Mouse (Mus musculus) neural tube, embryonic 12.5 days (tissue): ENCODE results near the gene Osbpl3. TPM values are rescaled to one million over a fixed set of nuclear protein-coding genes. Genes with fewer than 3 reads are reported as not detected.

ENCODE experiments used
- ATAC-seq: fragments of 200-750 bp; cut with Nextera tagmentation; 2 replicates; pipeline ENCODE4 v1.8.0; 2017; ENCODE audit warnings: low read depth, mild to moderate bottlenecking, moderate TSS enrichment, moderate library complexity; ENCODE audit not compliant: low FRiP score
- H3K27ac ChIP-seq: fragments of 300-500 bp; sonication (generic); 2 replicates; pipeline ENCODE4 v1.5.1; 2016
- H3K27me3 ChIP-seq: fragments of 300-500 bp; sonication (generic); replicated peaks from 2 replicates; pipeline ENCODE4 v1.6.1; 2016; ENCODE audit warnings: mild to moderate bottlenecking
- H3K36me3 ChIP-seq: fragments of 300-500 bp; sonication (generic); 2 replicates; pipeline ENCODE4 v1.6.1; 2016; ENCODE audit warnings: mild to moderate bottlenecking
- H3K4me1 ChIP-seq: fragments of 300-500 bp; sonication (generic); 2 replicates; pipeline ENCODE4 v1.6.1; 2016
- H3K4me2 ChIP-seq: fragments of 300-500 bp; sonication (generic); replicated peaks from 2 replicates; pipeline ENCODE4 v1.6.1; 2016; ENCODE audit warnings: mild to moderate bottlenecking
- H3K4me3 ChIP-seq: fragments of 300-500 bp; sonication (generic); 2 replicates; pipeline ENCODE4 v1.5.1; 2016
- H3K9ac ChIP-seq: fragments of 300-500 bp; sonication (generic); 2 replicates; pipeline ENCODE4 v1.6.1; 2016; ENCODE audit warnings: mild to moderate bottlenecking
- H3K9me3 ChIP-seq: fragments of 300-500 bp; sonication (generic); 2 replicates; pipeline ENCODE4 v1.6.1; 2016; ENCODE audit warnings: mild to moderate bottlenecking
- WGBS: fragments of 180-500 bp; shearing (Covaris S2); methylation state at CpG from one replicate; pipeline ENCODE4 v1.1.7; 2016; 5-methylcytosine and 5-hydroxymethylcytosine counted together
- polyA plus RNA-seq: library from polyadenylated mRNA; unstranded; fragments of >200 nt; fragmentation: Nextera tagmentation; extraction: Ambion mirVana; gene quantifications from 2 replicates; pipeline ENCODE4 v1.2.1, GENCODE M21; 2016

Osbpl3 gene
- polyA plus RNA-seq, 1 experiment from 2014 or later: 5.4 TPM

DNA sequence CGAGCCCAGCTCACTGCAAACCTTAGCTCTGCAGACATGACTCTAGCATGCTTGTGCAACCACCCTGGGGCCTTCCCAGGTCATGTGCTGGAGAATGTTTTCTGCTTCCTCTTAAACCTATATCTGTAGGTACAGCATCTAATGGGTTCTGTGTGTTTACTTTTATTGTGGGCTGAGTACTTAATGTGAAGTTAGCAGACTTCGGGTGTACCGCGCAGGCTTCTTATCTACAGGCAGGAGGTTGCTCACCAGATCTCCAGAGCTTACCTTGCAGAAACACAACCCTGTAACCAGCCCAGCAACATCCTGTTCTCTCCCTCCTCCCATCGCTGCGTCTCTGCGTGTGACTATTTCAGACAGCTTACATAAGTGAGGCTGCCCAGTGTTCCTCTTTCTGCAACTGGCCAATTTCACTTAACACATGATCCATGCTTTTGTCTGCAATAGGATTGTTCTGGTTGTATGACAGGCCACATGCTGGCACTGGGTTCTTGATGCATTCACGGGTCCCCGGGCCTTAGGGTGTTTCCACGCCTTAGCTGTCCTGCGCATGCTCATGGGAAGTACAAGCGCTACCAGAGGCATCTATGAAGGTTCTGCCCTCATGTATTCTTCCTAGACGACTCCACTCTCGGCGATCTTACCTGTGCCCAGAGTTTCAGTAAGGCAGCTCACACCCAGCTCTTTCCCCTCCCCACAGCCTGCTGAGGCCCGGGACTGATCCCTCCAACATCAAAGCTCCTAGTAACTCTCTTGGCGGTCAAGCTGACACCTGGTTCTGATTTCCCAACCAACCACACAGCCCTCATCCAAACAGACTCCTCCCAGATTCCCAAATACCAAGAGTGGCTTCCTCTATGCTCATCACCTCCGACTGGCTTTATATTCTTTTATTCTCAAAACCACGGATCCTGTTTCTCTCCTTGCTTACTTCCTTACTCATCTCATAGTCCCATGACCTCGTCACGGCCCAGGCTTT, 78.0 kb downstream of the Osbpl3 start:
- Histone ChIP-seq H3K27ac (no peak overlapping the region), H3K9ac (no peak overlapping the region), H3K36me3 (no peaks in the 10 kb centered on the region), H3K4me1 (no peaks in the 10 kb centered on the region), H3K27me3 (no peaks in the 10 kb centered on the region), H3K4me3 (no peak overlapping the region), H3K9me3 (no peaks in the 10 kb centered on the region), H3K4me2 (no peak overlapping the region)
- no peak for ATAC-seq
- 86% methylated on average over 21 of the region's 21 CpGs for WGBS

DNA sequence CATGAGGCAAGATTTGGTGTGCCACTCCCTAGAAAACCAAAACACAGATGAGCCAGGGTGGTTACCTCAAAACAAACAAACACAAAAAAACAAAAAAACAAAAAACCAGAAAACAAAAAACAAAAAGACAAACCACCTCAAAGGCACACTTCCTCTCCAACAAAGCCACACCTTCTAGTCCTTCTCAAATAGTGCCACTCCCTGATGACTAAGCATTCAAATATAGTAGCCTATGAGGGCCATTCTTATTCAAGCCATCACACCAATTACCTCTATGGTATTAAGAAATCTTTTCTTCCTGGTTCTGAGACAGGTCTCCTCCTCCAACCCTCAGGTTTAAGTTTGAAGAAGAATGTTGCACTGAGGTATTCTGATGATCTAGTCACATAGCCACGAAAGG, 79.3 kb downstream of the Osbpl3 start:
- no peaks in the 10 kb centered on the region for H3K9me3 ChIP-seq
- ATAC-seq: no peak
- H3K4me1 ChIP-seq: no peaks in the 10 kb centered on the region
- no peak overlapping the region for H3K27ac ChIP-seq
- no peak overlapping the region for H3K9ac ChIP-seq
- no peaks in the 10 kb centered on the region for H3K36me3 ChIP-seq
- WGBS: 92% methylated on average over 1 of the region's 1 CpGs
- H3K4me2 ChIP-seq: no peak overlapping the region
- no peaks in the 10 kb centered on the region for H3K27me3 ChIP-seq
- H3K4me3 ChIP-seq: no peak overlapping the region

DNA sequence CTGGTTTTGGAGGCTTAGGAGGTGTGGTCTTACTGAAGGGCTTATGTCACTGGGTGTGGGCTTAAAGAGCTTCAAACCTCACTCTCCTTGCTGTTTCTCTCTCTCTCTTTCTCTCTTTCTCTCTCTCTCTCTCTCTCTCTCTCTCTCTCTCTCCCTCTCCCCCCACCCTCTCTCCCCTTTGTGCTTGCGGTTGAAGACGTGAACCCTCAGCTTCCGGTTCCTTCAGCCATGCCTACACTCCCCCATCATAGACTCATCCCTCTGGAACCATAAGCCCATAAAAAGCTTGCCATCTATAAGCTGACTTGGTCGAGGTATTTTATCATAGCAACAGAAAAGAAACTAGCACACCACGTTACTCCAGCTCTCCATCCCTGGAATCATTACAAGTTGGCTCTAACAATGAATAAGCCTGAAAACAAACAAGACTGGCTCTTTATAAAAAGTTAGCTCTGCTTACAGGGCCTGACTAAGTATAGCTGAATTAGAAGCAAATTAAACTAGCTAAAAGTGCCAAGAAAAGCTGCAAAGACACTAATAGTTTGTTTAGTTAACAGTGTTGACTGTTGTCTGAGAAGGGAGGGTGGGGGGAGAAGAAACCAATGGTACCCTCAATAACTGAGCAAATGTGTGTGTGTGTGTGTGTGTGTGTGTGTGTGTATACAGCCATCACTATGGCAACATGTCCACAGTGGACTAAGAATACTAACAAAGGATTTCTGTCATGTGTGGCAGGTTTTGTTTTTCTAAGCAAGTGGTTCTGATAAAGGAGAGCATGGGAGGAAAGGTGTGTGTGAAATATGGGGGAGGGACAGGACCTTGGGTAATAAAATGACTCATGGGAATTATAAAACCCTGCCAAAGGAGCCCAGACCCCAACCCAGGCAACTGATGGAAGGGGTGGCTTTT, 83.2 kb downstream of the Osbpl3 start:
- no peak overlapping the region for H3K4me2 ChIP-seq
- H3K36me3 ChIP-seq: no peaks in the 10 kb centered on the region
- no peak overlapping the region for H3K27ac ChIP-seq
- 72% methylated on average over 5 of the region's 5 CpGs for WGBS
- no peaks in the 10 kb centered on the region for H3K9me3 ChIP-seq
- no peak overlapping the region for H3K9ac ChIP-seq
- H3K27me3 ChIP-seq: no peaks in the 10 kb centered on the region
- H3K4me3 ChIP-seq: no peak overlapping the region
- no peaks in the 10 kb centered on the region for H3K4me1 ChIP-seq
- no peak for ATAC-seq

DNA sequence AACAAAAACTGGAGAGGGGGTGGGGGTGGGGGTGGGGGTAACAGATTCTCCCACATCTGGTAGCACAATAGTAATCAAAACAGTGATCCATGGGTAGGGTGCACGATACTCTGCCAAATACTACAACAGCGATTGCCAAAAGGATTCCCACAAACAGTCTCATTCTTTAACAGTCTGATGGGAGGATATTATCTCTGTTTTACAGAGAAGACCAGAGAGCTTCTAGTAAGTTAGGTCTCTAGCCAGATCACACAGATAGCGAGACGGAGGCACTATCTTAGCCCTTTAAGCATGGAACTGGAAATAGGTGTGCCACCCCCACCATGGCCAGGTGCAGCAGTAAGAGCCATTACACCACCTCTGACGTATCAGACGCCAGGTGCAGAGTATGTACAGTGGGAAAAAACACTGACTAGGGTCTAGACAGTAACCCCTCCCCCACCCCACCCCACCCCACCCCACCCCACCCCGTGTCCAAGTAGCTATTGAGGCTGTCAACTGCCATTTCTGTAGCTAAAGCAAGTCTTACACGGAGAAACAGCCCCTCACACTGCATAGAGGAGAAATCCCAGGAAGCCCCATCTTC, 84.4 kb downstream of the Osbpl3 start:
- Histone ChIP-seq H3K27me3 (no peaks in the 10 kb centered on the region), H3K36me3 (no peaks in the 10 kb centered on the region), H3K9me3 (no peaks in the 10 kb centered on the region), H3K27ac (no peak overlapping the region), H3K9ac (no peak overlapping the region), H3K4me3 (no peak overlapping the region), H3K4me2 (no peak overlapping the region), H3K4me1 (no peaks in the 10 kb centered on the region)
- WGBS: 93% methylated on average over 8 of the region's 8 CpGs
- no peak for ATAC-seq

DNA sequence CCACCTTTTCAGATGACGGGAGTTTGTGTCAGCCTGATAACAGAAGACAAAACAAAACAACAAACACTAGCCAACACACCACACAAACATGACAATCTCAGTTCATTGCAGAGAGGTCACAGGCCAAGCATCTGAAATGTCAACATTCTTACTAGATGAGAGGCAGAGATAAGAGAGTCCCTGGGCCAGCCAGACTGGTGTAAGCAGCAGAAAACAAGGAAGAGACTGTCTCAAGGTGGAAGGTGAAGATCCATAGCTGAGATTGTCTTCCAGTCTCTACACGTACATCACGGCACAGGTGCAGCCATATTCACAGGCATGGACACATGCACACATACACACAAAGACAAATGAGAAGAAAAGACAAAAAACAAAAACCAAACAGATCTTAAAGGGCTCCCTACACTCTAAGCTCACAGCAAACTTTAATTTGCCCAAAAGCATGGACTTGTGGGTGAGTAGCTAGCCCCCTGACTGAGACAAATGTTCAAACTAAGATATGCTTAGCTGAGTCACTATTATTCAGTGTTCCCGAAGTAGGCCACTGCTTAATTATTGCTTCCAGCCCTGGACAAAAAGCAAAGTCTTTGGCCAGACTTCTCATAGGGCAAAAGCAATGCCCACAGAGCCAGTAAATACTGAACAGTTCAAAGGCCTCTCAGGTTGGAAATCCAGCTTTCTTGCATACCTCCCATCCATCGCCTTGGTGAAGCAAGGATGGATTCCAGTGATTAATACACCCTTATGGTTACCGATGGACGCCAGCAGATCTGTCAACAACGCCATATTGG, 87.3 kb downstream of the Osbpl3 start:
- Histone ChIP-seq H3K4me1 (no peaks in the 10 kb centered on the region), H3K36me3 (no peaks in the 10 kb centered on the region), H3K9ac (no peak overlapping the region), H3K4me2 (no peak overlapping the region), H3K4me3 (no peak overlapping the region), H3K9me3 (no peaks in the 10 kb centered on the region), H3K27me3 (no peaks in the 10 kb centered on the region), H3K27ac (no peak overlapping the region)
- 93% methylated on average over 8 of the region's 8 CpGs for WGBS
- no peak for ATAC-seq

DNA sequence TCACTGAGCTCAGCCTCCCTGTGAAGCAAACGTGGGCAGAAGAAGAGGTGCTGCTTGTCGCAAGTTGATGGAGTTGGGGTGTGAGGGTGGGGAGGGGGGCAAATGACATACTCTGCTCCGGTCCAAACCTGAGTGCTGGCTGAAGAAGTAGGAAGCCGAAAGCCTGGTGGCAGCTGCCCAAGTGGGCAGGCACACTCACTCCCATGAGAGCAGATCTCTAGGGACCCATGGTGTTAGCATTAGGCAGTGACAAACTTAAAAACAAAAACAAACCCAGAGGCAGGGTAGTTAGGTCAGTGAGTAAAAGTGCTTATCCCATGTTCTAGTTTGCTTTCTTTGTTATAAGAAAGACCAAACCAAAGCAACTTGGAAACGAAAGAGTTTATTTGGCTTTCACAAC, 88.2 kb downstream of the Osbpl3 start:
- Histone ChIP-seq H3K4me3 (no peak overlapping the region), H3K4me1 (no peaks in the 10 kb centered on the region), H3K9me3 (no peaks in the 10 kb centered on the region), H3K4me2 (no peak overlapping the region), H3K9ac (no peak overlapping the region), H3K27ac (no peak overlapping the region), H3K36me3 (no peaks in the 10 kb centered on the region), H3K27me3 (no peaks in the 10 kb centered on the region)
- WGBS: 90% methylated on average over 5 of the region's 5 CpGs
- no peak for ATAC-seq

DNA sequence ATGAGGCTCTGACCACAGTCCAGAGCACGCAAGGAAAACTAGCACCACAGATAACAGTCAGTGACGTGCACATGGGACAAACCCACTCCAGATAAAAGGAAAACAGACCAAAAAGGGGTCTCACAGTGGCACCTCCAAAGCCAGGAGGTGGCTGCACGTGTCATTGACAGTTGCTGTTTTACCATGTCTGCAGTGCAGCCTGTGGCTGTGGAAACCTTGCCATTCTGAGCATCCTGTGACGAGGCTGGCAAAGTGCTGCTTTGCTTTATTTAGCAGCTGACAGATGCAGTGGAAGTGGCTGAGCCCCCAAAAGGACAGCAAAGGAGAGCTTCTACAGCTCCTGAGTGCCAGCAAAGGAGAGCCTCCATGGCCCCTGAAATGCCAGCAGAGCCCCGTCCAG, 89.3 kb downstream of the Osbpl3 start:
- ATAC-seq: no peak

DNA sequence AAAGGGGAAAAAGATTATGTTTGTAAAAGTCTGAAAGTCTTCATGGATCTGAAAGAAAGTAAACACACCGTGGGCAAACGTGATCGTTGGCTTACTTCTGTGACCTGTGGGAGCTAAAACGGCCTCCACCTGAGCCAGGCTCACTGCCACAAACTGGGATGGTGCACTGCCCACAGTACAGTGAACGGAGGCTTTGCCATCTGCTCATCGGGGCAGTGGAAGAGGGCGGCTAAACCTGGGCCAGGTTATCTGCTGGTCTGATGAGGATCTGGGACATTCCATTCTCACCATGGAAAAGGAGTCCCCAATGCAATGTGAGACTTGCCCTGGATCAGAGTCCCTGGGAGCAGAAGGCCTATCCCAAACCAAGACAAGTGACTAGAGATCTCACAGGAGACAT, 89.7 kb downstream of the Osbpl3 start:
- Histone ChIP-seq H3K27ac (no peak overlapping the region), H3K4me2 (no peak overlapping the region), H3K9me3 (no peaks in the 10 kb centered on the region), H3K27me3 (no peaks in the 10 kb centered on the region), H3K9ac (no peak overlapping the region), H3K36me3 (no peaks in the 10 kb centered on the region), H3K4me1 (no peaks in the 10 kb centered on the region), H3K4me3 (no peak overlapping the region)
- no peak for ATAC-seq
- WGBS: 97% methylated on average over 7 of the region's 7 CpGs

More for the DNA sequence above, 89.3 kb downstream of the Osbpl3 start:
- 92% methylated on average over 5 of the region's 5 CpGs for WGBS
- Histone ChIP-seq H3K4me1 (no peaks in the 10 kb centered on the region), H3K36me3 (no peaks in the 10 kb centered on the region), H3K27ac (no peak overlapping the region), H3K4me2 (no peak overlapping the region), H3K4me3 (no peak overlapping the region), H3K9me3 (no peaks in the 10 kb centered on the region), H3K27me3 (no peaks in the 10 kb centered on the region), H3K9ac (no peak overlapping the region)

DNA sequence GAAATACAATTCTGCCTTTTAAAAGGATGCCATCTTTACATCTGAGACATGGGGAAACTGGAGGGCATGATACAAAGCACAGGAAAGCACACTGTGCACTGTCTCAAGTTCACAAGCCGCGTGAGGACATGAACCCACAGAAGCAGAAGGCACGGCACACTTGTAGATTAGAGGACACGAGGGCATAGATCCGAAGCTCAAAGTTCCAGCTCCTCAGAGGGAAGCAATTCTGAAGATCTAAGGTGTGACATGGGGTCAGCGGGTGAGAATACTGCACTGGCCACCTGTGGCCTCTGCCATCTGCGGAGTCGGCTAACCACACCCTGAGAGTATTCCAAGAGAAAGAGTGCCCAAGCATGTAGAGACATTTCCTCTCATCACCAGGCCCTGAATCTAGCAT, 91.6 kb downstream of the Osbpl3 start:
- H3K27me3 ChIP-seq: no peaks in the 10 kb centered on the region
- ATAC-seq: no peak
- no peak overlapping the region for H3K9ac ChIP-seq
- WGBS: 92% methylated on average over 8 of the region's 8 CpGs
- H3K4me1 ChIP-seq: no peaks in the 10 kb centered on the region
- H3K4me3 ChIP-seq: no peak overlapping the region
- no peaks in the 10 kb centered on the region for H3K36me3 ChIP-seq
- no peak overlapping the region for H3K4me2 ChIP-seq
- no peak overlapping the region for H3K27ac ChIP-seq
- H3K9me3 ChIP-seq: no peaks in the 10 kb centered on the region

DNA sequence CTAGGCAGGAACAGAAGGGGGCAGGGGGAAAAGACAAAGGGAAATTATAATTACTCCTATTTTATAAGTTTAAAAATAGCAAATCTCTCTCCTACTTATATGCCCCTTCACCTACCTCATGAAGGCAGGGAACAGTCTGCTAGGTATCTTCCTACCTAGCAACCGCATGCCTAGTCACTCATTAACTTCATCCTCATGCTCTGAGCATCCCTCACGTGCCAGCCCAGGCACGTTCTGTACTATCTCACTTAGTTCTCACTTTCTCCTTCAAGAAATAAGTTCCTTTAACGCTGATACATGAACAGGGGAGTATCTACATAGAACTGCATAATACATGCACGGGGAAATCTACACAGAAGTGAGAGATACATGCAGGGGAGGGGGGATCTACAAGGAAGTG, 92.6 kb downstream of the Osbpl3 start:
- Histone ChIP-seq H3K4me1 (no peaks in the 10 kb centered on the region), H3K36me3 (no peaks in the 10 kb centered on the region), H3K27me3 (no peaks in the 10 kb centered on the region), H3K9ac (no peak overlapping the region), H3K4me3 (no peak overlapping the region), H3K27ac (no peak overlapping the region), H3K9me3 (no peaks in the 10 kb centered on the region), H3K4me2 (no peak overlapping the region)
- ATAC-seq: no peak
- WGBS: 84% methylated on average over 5 of the region's 5 CpGs

DNA sequence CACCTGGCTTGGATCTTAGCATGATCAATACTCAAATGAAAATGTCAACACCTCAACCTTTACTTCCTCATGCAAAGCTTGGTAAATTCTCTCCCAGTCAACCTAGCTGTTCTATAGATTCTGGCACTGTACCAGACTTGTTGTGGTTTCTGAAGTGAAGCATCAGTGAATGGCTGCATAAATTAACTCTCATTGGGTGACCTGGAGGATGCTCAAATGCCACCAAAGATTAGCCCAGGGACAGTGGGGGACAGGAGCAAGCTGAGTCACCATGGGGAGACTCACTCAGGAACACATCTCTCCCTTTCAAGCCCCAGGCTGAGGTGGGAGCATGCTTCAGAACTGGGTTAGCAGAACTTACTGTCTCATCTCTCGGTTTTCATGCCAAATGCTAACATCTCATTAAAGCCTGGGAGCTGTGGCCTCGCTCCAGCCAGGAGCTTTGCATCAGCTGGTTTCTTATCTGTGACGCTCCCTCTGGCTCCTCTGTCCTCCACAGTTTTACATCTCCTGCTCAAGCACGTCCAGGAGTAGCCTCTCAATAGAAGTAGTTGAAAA, 93.2 kb downstream of the Osbpl3 start:
- H3K4me3 ChIP-seq: no peak overlapping the region
- no peaks in the 10 kb centered on the region for H3K27me3 ChIP-seq
- no peaks in the 10 kb centered on the region for H3K36me3 ChIP-seq
- no peak overlapping the region for H3K4me2 ChIP-seq
- H3K9me3 ChIP-seq: no peaks in the 10 kb centered on the region
- no peak for ATAC-seq
- H3K9ac ChIP-seq: no peak overlapping the region
- H3K27ac ChIP-seq: no peak overlapping the region
- H3K4me1 ChIP-seq: no peaks in the 10 kb centered on the region
- WGBS: 86% methylated on average over 4 of the region's 4 CpGs
